Mouse (Mus musculus) Muller cell, postnatal 12 days (primary cell): ENCODE measurements at regions not wholly inside any gene's neighbourhood (a gene's known extent, or its start where the extent isn't known, plus 50 kb on each side); places are given as distances from the start of the nearest gene placed in this dataset.

ENCODE experiments used
- DNase-seq: peaks from one replicate; pipeline ENCODE4 v3.0.0-alpha.2; 2015; ENCODE audit errors: inconsistent ontology term

DNA sequence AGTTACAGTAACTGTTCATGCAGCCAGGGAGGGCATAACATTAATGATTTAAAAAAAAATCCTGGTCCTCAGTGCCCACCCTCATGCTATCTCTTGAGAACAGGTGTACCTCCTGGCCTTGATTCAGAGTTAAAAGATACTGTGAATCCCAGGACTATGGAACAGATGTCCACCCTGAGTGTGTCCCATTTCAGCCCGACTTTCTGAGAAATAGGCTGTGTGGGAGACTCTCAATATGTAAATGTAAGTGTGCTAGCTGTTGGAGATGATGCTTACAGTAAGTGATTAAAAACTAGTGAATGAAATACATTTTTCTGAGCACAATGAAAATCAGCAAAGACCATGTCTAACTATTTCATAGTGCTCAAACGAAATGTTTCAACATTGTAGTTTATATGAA, 219.2 kb downstream of the Etaa1 start:
- DNase-seq: no peak

DNA sequence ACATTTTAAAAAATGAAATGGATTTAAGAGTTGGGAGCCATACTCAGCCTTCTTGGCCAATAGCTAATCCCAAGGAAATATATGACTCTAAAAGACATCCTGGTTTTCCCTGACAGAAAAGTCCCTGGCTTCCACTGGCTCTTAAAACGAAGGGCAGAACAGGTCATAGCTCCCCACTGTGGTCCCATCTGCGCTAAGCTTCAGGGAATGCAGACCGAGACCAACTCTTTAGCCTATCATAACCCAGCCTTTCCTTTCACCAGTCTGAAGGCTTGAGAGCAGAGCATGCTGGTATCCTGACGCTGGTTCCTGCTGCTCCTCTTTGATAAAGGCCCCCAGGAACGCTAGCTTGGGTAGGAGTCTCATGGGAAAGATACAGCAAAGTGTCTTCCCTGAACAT, 214.8 kb downstream of the Etaa1 start:
- no peak for DNase-seq

DNA sequence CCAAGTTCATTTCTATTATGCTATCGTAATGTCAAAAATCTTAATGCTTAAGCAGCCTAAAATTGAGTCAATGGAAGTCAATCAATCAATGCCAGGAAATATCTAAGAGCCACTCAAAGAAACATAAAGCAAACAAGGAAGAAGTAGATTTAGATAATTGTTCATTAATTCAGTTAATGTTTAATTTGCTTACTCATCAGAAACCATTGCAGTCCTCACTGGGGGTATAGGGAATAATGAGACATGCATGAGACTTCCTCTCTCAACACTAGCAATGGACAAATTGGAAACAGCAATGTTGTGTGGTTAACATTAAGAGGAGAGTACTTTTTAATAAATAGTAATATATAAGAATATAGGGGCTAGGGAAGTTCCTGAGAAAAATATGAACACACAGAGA, 209.9 kb downstream of the Etaa1 start:
- peak; percentile 1 for DNase-seq

DNA sequence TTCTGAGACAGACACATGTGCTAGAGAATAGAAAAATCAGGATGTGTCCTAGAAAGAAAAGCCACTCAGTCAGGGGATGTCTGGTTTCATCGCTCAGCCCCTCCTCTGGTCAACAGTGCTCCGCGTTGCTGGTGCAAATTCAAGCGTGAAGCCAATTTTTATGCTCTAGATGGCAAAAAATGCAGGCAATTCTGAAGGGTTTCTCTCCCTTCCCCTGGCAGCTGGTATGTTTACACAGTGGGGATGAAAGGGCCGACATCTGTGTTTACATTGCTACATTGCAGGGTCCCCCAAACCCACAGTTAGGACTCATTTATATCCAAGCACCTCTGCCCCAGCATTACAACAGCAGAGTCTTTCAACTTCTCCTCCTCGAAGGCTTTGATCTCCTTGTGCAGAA, 203.3 kb downstream of the Etaa1 start:
- peak; percentile 89 for DNase-seq

DNA sequence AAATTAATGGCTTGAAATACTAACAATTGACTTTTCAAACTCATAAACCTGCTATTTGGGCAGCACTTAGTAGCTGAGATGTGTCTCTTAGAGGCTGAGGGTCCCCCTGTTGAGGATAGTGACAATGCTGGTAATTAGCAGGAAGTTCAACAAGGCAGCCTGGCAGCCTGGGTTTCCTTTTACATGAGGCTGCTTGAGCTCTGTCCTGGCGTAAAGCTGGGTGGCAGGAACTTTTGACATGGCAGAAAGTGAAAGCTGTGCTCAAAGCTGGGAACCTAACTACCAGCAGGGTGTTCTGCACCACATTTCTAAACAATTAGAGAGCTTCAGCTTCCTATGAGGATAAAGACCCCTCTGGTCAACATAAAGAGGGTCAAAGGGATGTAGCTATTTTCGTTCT, 194.5 kb downstream of the Etaa1 start:
- DNase-seq: no peak

DNA sequence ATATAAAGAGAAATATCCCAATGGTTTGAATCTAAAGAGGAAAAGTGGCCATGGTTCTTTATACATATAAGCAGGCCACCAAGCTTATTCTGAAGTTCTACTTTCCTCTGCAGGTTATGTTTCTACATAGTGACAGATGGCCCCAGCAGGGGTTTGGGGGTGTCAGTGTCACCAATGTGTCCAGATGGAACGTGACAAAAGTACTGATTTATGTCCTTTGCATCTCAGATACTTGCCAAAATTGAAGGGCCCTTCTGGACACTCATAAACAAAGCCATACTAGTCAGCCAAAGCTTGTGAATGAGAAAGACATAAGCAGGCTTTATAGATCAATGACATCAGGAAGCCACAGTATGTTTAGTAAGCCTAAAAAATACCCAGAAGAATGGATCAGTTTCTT, 190.3 kb downstream of the Etaa1 start:
- no peak for DNase-seq

DNA sequence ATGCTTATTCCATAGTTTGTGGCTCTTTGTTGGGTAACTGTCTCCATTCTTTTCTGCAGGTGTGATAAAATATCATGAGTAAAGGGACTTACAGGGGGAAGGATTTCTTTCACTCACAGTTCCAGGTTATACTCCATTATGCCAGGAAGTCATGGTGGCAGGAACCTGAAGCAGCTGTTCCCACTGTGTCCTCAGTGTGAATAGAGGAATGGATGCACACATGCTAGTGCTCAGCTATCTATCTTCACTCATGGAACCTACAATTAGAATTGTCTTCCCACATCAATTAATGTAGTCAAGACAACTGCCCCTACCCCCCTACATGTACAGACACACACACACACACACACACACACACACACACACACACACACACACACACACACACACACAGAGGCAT, 189.5 kb downstream of the Etaa1 start:
- no peak for DNase-seq

DNA sequence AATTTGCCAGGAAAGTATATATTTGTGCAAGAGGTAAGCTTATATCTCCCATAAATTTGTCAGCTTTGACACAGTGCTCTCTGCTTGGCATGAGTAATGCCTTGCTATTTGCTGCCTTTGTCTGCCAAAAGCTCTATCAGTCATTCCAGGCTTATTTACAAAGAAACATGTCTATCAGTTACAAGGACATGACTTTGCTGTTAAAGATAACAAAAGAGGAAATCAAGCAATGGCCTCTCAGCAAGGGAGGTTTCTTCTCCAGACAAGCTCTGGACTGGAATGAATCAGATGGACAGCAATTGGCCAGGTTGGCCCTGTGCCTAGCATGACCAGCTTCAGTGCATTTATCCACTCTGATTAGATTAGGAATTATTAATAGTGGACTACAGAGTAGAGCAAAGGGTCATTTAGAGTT, 185.3 kb downstream of the Etaa1 start:
- DNase-seq: peak; percentile 88

DNA sequence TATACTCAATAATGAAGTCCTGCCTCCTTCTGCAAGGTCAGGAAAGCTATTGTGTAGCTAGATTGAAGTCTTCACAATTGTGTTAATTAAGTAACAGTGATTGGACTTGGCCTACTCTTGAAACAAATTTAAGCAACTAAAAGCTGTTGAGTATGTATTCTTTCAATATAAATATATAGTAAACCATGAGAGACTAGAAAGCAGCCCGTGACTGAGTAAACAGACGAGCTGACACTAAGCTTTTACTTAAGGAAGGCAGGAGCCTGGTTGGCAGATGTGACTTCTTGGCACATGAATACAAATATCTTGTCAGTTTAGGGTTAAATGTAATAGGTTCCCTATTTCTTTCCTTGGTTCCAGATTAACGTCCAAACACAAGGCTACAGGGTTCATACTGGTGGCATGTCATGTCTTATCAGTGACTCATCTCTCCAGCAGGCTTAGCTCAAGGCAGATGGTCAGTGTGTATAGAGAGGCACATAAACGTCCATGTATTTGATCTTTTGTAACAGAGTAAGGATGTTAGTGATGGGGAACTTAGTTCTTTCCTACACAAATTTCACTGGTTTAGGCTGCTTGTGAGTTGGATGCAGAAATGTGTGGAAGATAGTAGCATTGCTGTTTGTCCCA, 184.7 kb downstream of the Etaa1 start:
- peak; percentile 29 for DNase-seq

DNA sequence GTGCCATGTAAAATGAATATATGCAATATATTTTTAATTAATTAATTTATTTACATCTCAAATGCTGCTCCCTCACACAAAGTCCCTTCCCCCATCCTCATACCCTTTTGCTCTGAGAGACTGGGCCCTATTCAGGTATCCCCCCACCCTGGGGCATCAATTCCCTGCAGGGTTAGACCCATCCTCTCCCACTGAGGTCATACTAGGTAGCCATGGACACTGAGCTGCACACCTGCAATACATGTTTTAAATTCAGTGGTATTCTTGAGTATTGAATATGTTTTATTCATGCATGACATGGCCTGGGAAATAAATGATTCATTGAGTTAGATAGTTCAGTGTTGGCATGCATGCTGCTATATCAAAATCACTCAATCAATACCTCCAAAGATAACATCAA, 156.0 kb downstream of the Etaa1 start:
- no peak for DNase-seq

DNA sequence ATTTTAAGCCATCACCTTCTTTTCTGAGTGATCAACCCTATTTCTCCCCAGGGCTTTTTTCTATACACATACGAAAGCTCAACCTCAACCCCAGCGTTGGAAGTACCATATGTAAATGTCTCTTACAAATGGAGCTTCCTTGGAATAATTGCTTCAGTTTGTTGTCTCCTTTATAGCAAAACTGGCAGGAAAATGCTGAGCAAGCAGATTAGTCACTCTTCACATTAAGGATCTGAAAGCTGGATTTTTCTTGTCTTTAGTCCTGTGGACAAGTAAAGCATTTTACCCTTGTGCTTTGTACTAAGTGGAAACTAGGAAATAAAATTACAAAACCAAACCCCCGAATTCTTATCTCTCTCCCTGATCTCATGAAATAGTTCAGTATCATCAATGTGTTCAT, 145.8 kb downstream of the Etaa1 start:
- no peak for DNase-seq

DNA sequence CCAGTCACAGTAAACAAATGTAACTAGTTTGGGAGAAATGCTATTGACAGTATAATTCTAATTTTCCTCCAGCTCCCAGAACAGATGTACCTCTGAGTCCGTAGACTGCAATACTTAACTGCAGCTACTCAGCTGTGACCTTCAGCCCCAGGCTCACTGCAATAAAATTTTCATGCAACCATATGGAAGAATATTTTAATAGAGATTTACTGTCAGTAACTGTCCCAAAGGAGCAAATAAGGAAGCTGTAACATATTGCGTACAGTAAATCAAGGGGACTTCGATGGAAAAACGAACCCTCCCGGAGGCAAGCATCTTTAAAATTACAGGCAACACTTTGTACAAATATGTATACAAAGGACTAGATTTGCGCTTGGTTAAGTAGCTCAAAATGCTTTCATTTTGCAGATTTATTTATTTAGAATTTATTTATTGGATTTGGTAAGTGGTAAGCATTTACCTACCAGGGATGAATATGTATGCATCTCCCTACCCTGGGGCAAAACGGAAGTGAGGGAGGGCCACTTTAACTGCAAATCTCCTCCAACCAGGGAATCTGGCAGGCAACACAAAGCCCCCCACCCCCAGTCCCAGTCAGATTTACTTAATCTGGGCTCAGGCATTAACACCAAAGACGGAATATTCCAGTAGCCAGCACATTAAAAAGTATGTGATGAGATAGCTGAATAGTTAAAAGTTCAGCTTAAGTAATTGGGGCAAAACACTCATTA, 141.7 kb downstream of the Etaa1 start:
- DNase-seq: no peak

DNA sequence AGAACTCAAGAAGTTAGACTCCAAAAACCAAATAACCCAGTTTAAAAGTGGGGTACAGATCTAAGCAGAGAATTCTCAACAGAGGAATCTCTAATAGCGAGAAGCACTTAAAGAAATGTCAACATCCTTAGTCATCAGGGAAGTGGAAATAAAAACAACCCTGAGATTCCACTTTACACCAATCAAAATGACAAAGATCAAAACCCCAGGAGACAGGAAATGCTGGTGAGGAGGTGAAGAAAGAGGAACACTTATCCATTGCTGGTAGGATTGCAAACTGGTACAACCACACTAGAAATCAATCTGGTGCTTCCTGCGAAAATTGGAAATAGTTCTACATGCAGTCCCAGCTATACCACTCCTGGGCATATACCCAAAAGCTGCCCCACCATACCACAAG, 111.0 kb downstream of the Etaa1 start:
- no peak for DNase-seq

DNA sequence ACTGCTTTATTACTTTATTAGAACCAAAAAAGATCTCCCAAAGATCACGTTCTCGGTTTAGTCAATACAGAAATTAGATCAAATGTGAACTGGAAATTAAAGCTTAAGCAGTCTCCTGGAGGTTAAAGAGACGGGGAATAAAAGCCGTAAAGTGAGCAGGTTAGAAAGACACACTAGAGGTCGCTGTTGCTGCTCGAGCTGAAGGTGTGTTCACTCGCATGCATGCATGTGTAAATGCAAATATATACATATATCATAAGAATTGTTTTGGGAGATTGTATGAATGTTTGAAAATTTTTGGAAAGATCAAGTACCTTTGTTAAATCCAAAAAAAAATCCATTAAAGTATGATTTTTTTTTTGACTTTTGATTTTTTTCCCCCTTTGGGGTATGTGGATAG, 101.3 kb downstream of the Etaa1 start:
- no peak for DNase-seq

DNA sequence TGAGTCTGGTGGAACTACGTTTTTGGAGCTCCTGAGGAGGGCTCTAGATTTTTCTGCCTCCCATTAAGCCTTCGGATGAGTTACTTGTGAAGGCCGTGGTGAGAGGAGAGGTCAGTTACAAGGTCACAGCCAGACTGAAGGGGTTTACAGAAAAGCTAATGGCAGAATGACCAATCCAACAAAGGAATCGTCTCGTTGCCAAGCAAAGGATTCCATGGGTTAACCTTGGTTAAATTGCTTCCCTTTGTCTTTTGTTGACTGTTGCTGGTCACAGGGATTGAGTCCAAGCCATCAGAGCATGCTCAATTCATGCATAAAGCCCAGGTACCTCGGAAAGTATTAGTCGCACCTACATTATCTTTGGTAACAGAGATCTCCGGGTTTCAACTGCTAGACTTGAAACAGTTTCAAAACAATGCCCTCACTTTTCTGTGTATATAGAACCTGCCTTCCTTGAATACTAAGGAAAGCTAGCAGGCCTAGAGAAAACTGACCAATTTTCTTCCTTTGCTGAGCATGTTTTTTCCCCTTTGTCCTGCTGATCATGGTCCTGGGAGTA, 100.3 kb downstream of the Etaa1 start:
- DNase-seq: no peak

DNA sequence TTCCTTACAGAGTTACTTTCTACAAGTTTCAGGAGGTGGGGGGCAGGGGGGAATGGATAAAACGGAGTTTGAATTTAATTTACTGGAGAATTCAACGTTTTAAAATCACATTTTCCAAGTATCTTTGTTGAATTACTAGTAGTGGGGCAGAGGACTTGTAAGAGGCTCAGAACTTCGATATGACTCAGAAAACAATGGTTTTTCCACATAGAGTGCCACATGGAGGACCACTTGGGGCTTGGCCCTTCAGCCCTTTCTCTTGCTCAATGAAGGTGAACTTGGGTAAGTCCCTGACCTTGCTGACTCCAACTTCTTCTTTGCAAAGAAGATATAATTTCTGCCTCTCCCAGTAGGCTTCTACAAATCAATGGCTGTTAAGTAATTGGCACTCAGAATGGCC, 99.8 kb downstream of the Etaa1 start:
- DNase-seq: no peak

DNA sequence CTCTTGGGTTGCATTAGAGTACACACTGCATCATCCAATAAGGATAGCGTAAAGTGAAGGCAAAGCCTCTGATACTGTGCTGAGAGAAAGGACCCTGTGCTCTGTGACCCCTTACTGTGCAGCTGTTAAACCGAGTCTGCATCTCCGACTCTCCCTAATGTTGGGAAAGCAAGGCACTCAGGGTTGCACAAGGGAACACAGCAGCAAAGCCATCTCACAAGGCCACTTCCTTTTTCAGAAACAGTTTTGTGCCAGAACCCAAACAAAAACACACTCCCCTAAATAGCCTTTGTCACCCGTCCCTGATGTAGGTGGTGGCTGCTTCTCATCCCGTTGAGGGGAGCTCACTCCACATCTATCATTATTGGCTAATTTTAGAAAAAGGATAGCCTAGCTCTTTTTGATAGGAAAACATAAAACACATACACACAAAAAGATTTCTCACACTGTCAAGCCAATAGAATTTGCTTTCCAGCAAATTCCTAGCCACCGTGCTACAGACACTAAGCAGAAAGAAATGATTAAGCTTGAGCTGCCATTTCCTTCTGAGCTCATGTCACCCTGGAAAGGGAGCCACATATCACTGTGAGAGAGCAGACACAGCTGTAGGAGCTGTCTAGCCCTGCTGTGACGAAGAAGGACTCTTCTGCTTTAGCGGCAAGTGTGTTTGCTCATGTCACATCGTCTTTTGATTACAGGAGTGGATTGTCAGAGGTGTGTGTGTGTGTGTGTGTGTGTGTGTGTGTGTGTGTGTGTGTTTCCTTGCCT, 94.1 kb downstream of the Etaa1 start:
- no peak for DNase-seq

DNA sequence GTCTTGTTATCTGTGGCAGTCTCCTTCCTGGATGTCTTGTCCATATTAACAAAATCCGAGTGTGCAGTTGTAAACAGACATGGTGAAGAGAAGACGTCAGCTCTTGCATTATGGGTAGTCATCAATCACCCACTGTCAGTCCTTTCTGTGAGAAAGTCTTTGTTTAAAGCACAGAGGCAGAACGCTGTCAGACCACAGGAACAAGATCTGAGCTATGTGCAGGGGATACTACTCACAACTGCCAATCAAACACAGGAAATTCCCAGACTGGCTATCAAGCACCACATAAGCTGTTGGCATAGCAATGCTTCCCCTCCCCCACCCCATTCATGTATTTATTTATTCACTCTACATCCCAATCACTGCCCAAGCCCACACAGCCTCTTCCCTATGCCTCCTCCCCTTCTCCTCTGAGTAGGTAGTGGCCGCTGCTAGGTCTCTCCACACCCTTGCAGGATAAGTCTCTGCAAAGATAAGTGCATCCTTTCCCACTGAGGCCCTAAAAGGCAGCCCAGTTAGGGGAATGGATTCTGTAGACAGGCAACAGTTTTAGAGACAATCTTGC, 88.8 kb downstream of the Etaa1 start:
- DNase-seq: no peak

DNA sequence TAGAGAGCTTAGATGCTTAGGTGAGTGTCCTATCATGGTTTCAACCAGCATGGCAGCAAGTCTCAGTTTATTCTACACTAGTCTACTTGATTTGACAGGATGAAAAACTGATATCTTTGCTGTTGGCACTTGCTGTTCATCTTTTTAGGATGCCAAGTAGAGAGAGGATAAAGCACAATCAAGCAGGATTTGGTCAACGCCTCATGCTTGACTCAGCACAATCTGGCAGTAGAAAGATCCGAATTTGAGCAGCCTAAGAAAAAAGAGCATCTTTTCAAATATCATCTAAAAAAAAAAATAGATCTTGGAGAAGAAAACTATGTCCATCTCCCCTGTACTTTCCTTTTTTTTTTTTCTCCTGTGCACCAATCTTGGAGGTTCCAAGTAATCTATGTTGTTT, 83.0 kb downstream of the Etaa1 start:
- DNase-seq: no peak

DNA sequence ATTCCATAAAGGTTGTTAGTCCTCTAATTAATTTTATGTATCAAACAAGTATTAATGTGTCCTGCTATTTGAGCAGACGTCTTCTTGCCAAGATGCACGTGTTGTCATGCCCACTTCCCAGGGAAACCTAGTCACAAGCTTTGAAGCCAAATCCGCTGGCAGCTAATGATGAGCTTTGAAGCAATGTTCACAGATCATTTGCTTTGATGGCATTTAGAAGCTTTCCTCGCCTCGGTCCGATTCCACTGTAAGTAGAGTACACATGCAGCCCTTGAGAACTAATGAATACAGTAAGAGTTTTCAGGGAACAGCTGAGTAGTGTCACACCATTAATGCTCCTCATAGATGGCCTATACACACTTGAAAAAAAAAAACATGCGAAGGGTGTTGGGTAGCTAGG, 81.8 kb downstream of the Etaa1 start:
- peak; percentile 29 for DNase-seq

DNA sequence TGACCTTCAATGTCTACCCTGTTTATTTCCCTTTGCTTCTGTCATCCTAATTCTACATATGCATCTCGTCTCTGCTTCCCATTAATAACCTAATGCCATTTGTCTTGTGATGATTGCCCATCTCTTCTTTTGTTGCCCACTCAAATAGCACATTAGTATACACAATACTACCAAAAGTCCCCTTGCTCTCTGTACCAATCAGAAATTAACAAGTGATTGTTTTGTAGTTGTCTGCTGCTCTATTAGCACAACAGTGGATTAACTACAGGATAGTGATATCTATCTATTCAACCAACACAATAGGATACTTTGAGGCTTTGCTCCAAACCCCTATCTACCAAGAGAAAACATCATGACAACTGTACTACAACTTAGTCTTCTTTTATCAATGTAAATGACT, 70.4 kb downstream of the Etaa1 start:
- no peak for DNase-seq
